Mouse (Mus musculus) brain, embryonic 18.5 days (tissue): ENCODE measurements at regions not wholly inside any gene's neighbourhood (a gene's known extent, or its start where the extent isn't known, plus 50 kb on each side); places are given as distances from the start of the nearest gene placed in this dataset.
A peak's percentile ranks its signal among the peaks of the same experiment; 100 is the strongest.

Experiments
- DNase-seq: peaks from one replicate; pipeline ENCODE4 v3.0.0-alpha.2; 2012; ENCODE audit warnings: low read depth, low spot score

DNA sequence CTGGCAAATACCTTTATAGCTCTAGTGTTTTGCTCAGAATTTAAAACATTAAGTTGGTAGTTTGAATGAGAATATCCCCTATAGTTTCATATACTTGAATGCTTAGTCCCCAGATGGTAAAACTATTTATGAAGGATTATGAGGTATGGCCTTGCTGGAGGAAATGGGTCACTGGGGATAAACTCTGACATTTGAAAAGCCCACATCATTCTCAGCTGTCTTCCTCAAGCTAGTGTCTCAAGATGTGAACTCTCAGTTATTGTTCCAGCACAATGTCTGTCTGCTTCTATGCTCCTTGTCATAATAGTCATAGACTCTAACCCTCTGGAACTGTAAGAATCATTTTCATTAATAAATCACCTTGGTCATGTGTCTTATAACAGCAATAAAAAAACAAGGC, 2004.1 kb upstream of the Gm8797 start:
- no peak for DNase-seq

- peak; percentile 26 for DNase-seq
Observed at GRCm38 (mm10) chr3:3751596-3752251, 1998.9 kb upstream of the Gm8797 start.

DNA sequence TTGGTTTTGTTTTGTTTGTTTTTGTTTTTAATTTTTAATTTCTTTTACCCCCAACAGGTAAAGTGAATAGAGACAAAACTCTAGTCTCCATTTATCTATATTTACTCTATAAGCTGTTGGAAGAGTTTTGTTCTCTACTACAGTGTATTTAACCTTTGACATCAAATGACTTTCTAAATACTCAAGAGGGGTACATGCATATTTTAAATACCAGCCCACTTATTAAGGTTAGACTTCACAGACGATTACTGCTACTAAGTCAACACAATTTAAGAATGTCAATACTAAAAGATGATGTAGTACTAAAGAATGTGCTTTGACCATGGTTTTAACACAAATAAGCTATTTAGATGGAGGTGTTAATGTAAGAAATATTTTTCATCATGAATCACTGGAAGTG, 1989.3 kb upstream of the Gm8797 start:
- DNase-seq, result no peak

DNA sequence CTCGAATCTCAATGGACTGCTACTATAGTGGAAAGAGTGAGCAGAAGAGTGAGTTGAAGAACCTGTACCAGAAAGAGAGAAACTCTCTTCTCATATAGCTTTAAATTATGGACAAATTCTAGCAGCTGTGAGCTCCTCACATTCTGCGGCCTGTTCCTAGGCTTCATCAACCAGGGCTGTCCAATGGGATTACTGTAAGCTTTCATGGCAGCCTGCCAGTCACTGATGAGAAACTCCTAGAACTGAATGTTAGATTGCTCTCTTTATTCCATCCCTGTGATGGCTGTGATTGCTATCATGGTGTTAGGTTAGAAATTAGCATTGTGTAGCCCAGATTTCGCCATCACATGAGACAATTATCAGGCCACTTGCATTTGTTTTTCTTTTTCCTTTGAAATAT, 1966.4 kb upstream of the Gm8797 start:
- no peak for DNase-seq

DNA sequence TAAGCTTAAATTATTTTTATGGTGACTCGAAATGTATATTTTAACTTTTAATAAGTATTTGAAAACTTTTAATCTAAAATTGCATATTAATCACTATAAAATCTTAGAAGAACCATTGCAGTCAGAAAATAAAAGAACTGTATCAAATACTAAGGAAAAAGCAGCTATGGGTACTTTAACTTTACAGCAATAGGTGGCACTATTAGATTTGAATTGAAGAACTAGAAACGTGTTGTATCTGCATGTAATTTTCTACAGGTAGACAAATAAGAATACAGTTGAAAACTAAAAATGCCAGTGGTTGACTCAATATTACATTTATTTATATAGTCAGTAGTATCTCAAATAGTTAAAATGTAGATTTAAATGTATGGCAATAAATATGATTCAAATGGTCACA, 1964.6 kb upstream of the Gm8797 start:
- DNase-seq, result no peak

GRCm38 (mm10) chr3:3807821-3808220, 1942.8 kb upstream of the Gm8797 start:
- DNase-seq, result no peak

- DNase-seq, result no peak
Observed at GRCm38 (mm10) chr3:3829020-3829419, 1921.6 kb upstream of the Gm8797 start.

DNA sequence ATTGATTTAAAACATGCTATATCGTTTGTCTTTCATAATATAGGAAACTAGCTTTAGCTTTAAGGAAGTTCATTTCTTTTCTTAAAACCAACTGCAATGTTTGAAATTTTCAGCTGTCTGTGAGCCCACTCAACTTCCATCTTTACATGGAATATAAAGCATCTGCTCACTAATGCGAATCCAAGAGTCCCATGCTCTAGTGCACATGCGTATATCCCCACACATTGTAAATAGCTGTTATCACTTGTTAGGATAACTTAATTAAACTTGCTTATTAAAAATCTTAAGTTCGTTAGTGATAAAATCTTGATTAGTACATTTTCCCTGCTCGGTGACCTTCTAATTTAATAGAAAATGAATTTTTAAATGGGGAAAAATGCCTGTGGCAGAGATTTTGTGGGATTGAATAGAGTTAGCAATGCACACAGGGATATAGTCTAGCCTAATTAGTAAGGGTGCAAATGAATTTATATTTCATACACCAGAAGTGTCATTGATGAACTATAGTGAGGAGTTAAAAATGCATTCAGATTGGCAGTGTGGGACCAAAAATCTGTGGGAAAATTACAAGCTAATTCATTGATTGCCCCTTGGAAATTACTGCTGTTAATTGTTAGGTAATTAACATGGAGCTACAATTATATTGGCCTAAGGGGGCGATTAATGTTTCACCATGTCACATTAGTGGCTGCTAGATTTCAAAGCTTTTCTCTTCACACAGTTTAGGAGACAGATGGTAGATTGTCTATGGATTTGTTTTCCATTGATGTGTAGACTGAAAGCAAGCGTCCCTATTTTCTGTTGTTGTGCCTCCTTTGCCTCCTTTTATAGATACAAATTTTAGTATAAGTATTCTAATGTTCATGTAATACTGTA, 1919.0 kb upstream of the Gm8797 start:
- DNase-seq, result no peak
